Mouse (Mus musculus) cerebellum, adult 9-10 months (tissue): ENCODE measurements around the gene B3gnt9.

Experiments used
- DNase-seq: peaks from one replicate; pipeline ENCODE4 v3.0.0; 2022

Gene B3gnt9

GRCm38 (mm10) chr8:105209153-105210110 lies 45.5 kb downstream of the B3gnt9 start:
- DNase-seq = no peak

GRCm38 (mm10) chr8:105207675-105208273 lies 47.2 kb downstream of the B3gnt9 start:
- DNase-seq = no peak

GRCm38 (mm10) chr8:105206766-105207275 lies 48.1 kb downstream of the B3gnt9 start:
- no peak for DNase-seq

- no peak for DNase-seq
Measured at GRCm38 (mm10) chr8:105205748-105206147, 49.2 kb downstream of the B3gnt9 start.
